Mouse (Mus musculus): ENCODE results near the gene Nrf1. TPM values are rescaled to one million over a fixed set of nuclear protein-coding genes. Genes with fewer than 3 reads are reported as not detected.

The Nrf1 gene
- polyA plus RNA-seq, 1 experiment from 2014 or later: 78.9 TPM

DNA sequence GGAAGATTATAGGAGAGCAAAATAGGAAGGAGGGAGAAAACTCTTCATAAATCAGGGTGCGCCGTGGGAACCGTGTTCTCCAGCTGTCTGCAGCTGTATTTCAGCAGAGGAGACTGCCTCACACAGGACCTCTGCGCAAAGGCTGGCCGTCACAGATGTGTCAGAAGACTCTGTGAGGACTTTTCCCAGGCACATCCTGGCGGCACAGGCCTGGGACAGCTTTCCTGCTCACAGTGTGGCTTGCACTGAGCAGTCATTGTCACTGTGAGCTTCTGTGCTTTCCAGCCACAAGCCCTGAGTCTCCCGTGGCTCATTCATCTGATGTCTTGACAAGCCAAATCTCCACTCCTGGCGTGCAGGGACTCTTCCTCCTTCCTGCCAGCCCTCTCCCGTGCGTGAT is 104.9 kb downstream of the Nrf1 start:
- 59% methylated on average over 10 of the region's 10 CpGs for WGBS
- no peak overlapping the region for H3K4me3 ChIP-seq
- peaks cover 14% of the 10 kb centered on the region for H3K4me1 ChIP-seq
- peaks cover 13% of the 10 kb centered on the region for H3K36me3 ChIP-seq
- no peaks in the 10 kb centered on the region for H3K27me3 ChIP-seq
- no peak overlapping the region for H3K9ac ChIP-seq (replicated peaks)
- ATAC-seq (ENCODE audit: low FRiP score, low read depth): peak; percentile 70; the same call in 1 of the 2 replicates
- peak overlapping the region; percentile 56 for H3K27ac ChIP-seq (replicated peaks)
- no peaks in the 10 kb centered on the region for H3K9me3 ChIP-seq
- no peak overlapping the region for H3K4me2 ChIP-seq (replicated peaks)

DNA sequence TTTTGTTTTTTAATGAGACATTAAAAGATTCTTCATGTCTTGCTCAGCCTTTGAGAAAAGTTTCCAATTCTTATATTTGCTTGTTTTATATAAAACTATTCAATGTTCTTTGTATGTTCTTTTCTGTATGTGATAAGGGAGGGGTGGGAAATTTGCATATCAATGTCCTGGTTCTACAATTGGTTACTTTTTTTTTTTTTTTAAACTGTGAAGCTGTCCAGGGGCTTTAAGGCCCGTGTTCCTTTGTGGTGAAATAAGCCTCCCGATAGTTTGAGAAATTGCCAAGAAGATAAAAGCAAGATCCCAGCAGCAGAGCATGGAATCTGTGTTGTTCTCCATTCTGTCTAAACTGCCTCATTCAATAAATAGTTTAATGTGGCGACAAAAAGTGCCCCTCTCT is 105.3 kb downstream of the Nrf1 start:
- ATAC-seq (ENCODE audit: low FRiP score, low read depth): no peak
- H3K4me2 ChIP-seq (replicated peaks): no peak overlapping the region
- no peaks in the 10 kb centered on the region for H3K9me3 ChIP-seq
- no peak overlapping the region for H3K9ac ChIP-seq (replicated peaks)
- peak overlapping the region; percentile 56 for H3K27ac ChIP-seq (replicated peaks)
- no peak overlapping the region for H3K4me3 ChIP-seq
- peaks cover 14% of the 10 kb centered on the region for H3K4me1 ChIP-seq
- 37% methylated on average over 3 of the region's 3 CpGs for whole genome bisulfite sequencing
- H3K36me3 ChIP-seq: 0 out of 2 replicates have a peak, but pooled peaks cover 9% of the 10 kb centered on the region
- H3K27me3 ChIP-seq: peaks cover 4% of the 10 kb centered on the region; the same call in 1 of the 2 replicates

GRCm38 (mm10) chr6:30153733-30154415 is 106.1 kb downstream of the Nrf1 start:
- 91% methylated on average over 15 of the region's 15 CpGs for WGBS
- Histone ChIP-seq H3K4me2 (replicated peaks) (no peak overlapping the region), H3K27me3 (peaks cover 5% of the 10 kb centered on the region; the same call in 1 of the 2 replicates), H3K4me1 (peaks cover 14% of the 10 kb centered on the region), H3K4me3 (no peak overlapping the region), H3K9ac (replicated peaks) (no peak overlapping the region), H3K36me3 (0 out of 2 replicates have a peak, but pooled peaks cover 3% of the 10 kb centered on the region), H3K9me3 (no peaks in the 10 kb centered on the region), H3K27ac (replicated peaks) (0 out of 2 replicates have a peak overlapping the region, but pooled peaks have one; percentile 27)
- ATAC-seq (ENCODE audit: low FRiP score, low read depth): no peak

GRCm38 (mm10) chr6:30159516-30160045 is 111.8 kb downstream of the Nrf1 start:
- Histone ChIP-seq H3K4me1 (no peaks in the 10 kb centered on the region), H3K27ac (replicated peaks) (no peak overlapping the region), H3K4me3 (no peak overlapping the region), H3K27me3 (peaks cover 14% of the 10 kb centered on the region), H3K36me3 (no peaks in the 10 kb centered on the region), H3K9me3 (no peaks in the 10 kb centered on the region), H3K9ac (replicated peaks) (no peak overlapping the region), H3K4me2 (replicated peaks) (no peak overlapping the region)
- ATAC-seq (ENCODE audit: low FRiP score, low read depth): no peak
- 51% methylated on average over 4 of the region's 4 CpGs for WGBS

DNA sequence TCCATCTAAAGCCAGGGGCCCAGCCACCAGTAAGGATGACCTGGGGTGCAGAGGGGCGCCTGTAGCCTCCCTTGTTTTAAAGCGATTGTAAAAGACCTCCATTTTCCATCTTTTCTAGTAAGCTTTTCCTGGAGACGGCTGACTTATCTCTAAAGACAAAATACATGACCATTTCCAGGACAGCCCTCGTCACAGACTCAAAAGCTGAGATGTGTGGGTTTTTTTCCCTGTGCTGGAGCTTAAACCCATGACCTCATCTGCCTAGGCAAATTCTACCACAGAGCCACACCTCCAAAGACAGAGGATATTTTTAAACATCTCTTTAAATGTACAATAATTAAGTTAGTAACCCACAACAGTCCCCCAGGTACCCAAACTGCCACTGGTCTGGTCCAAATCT is 112.6 kb downstream of the Nrf1 start:
- Histone ChIP-seq H3K9me3 (no peaks in the 10 kb centered on the region), H3K4me2 (replicated peaks) (no peak overlapping the region), H3K9ac (replicated peaks) (no peak overlapping the region), H3K27ac (replicated peaks) (no peak overlapping the region), H3K36me3 (no peaks in the 10 kb centered on the region), H3K4me1 (no peaks in the 10 kb centered on the region), H3K27me3 (peaks cover 14% of the 10 kb centered on the region), H3K4me3 (no peak overlapping the region)
- no peak for ATAC-seq (ENCODE audit: low FRiP score, low read depth)
- 73% methylated on average over 4 of the region's 4 CpGs for WGBS

- peaks cover 22% of the 10 kb centered on the region for H3K27me3 ChIP-seq
- peaks cover 6% of the 10 kb centered on the region for H3K4me1 ChIP-seq
- H3K9ac ChIP-seq (replicated peaks): no peak overlapping the region
- no peak overlapping the region for H3K4me3 ChIP-seq
- WGBS: 78% methylated on average over 2 of the region's 2 CpGs
- no peak for ATAC-seq (ENCODE audit: low FRiP score, low read depth)
- no peaks in the 10 kb centered on the region for H3K9me3 ChIP-seq
- no peak overlapping the region for H3K4me2 ChIP-seq (replicated peaks)
- H3K27ac ChIP-seq (replicated peaks): no peak overlapping the region
- H3K36me3 ChIP-seq: no peaks in the 10 kb centered on the region
Measured at GRCm38 (mm10) chr6:30161618-30162017, 113.8 kb downstream of the Nrf1 start.

DNA sequence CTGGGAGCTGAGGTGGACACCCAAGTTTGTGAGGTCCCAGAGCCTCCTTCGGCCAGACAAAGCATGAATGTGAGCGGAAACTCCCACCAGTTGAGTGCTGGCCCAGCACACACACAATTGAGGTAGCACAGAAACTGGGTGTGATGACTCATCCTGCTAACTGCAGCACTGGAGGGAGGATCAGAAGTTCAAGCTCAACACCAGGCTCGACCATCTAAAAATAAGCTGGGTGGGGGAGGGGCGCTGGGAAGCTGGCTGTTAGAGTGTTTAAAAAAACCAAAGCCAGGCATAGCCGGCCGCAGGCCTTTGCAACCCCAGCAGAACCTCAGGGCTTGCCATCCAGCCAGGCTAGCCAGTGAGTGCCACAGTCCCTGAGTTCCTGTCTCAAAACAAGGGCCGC is 114.3 kb downstream of the Nrf1 start:
- H3K4me3 ChIP-seq: no peak overlapping the region
- H3K9ac ChIP-seq (replicated peaks): peak overlapping the region; percentile 15; the same call in 1 of the 2 replicates
- H3K4me1 ChIP-seq: peaks cover 11% of the 10 kb centered on the region
- 50% methylated on average over 7 of the region's 7 CpGs for WGBS
- H3K36me3 ChIP-seq: no peaks in the 10 kb centered on the region
- peaks cover 24% of the 10 kb centered on the region for H3K27me3 ChIP-seq
- H3K27ac ChIP-seq (replicated peaks): no peak overlapping the region
- no peak for ATAC-seq (ENCODE audit: low FRiP score, low read depth)
- no peaks in the 10 kb centered on the region for H3K9me3 ChIP-seq
- H3K4me2 ChIP-seq (replicated peaks): no peak overlapping the region

DNA sequence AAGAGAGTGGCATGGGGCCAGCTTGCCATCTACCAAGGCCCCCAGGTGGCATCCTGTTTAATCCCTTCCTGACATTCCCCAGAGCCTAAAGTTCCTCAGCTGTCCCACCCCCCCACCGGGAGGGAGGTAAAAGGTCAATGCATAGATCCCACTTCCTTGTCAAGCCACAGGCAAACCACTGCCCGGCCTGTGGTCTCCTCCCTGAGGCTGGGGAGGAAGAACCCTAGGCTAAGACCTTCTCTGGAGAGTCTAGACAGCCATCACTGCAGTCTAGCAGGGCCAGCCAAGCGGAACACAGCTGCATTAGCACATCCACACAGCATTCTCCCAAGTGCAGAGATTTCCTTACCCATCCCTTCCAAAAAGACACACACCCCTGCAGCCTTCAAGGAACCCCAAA is 118.6 kb downstream of the Nrf1 start:
- Histone ChIP-seq H3K4me3 (no peak overlapping the region), H3K27me3 (peaks cover 59% of the 10 kb centered on the region), H3K9me3 (no peaks in the 10 kb centered on the region), H3K36me3 (no peaks in the 10 kb centered on the region), H3K4me2 (replicated peaks) (no peak overlapping the region), H3K9ac (replicated peaks) (no peak overlapping the region), H3K27ac (replicated peaks) (no peak overlapping the region), H3K4me1 (peaks cover 16% of the 10 kb centered on the region)
- no peak for ATAC-seq (ENCODE audit: low FRiP score, low read depth)
- 47% methylated on average over 3 of the region's 3 CpGs for WGBS

DNA sequence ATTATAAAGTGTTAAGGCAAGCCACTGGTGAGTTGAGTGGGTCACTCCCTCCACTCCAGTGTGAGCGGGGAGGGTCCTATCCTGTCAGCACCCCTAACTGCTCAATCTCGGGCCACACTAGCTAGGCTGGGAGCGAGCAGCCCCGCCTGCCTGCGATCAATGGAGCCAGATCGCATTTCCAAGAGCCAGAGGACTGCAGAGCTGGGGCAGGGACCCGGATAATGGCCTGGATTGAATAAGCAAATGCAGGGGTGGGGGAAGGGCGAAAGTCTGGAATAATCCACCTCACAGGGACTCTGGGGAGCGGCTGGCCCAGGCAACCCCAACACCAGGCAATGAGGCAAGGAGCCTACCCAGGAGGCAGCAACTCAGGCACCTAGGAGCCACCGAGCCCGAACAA is 119.4 kb downstream of the Nrf1 start:
- H3K4me3 ChIP-seq: no peak overlapping the region
- 3% methylated on average over 11 of the region's 11 CpGs for WGBS
- ATAC-seq (ENCODE audit: low FRiP score, low read depth): peak; percentile 66; the same call in 1 of the 2 replicates
- H3K4me1 ChIP-seq: peaks cover 16% of the 10 kb centered on the region
- H3K9ac ChIP-seq (replicated peaks): no peak overlapping the region
- H3K27me3 ChIP-seq: peaks cover 66% of the 10 kb centered on the region
- no peak overlapping the region for H3K27ac ChIP-seq (replicated peaks)
- H3K9me3 ChIP-seq: no peaks in the 10 kb centered on the region
- no peaks in the 10 kb centered on the region for H3K36me3 ChIP-seq
- peak overlapping the region; percentile 2; the same call in 1 of the 2 replicates for H3K4me2 ChIP-seq (replicated peaks)

DNA sequence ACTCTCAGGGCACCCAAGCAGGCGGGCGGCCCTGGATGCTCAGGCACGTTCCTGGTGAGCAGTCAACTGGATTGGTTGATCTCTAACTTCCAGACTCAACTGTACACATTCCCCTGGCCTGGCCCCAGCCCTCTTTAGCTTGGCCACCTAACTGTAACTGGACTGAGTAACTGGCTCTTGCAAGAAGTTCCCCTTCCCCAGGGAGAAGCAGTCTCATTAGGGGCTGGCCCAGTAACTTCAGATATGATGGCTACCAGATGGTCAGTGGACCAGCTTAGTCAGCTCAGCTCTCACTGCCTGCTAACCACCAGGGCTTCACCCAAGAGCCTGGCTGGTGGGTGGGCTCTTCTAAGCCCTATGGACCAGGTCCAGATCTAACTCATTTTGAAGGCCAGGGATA is 120.5 kb downstream of the Nrf1 start:
- H3K4me2 ChIP-seq (replicated peaks): no peak overlapping the region
- ATAC-seq (ENCODE audit: low FRiP score, low read depth): no peak
- H3K4me1 ChIP-seq: peaks cover 24% of the 10 kb centered on the region
- peaks cover 68% of the 10 kb centered on the region for H3K27me3 ChIP-seq
- no peaks in the 10 kb centered on the region for H3K36me3 ChIP-seq
- no peak overlapping the region for H3K4me3 ChIP-seq
- no peak overlapping the region for H3K9ac ChIP-seq (replicated peaks)
- no peak overlapping the region for H3K27ac ChIP-seq (replicated peaks)
- 86% methylated on average over 3 of the region's 3 CpGs for WGBS
- no peaks in the 10 kb centered on the region for H3K9me3 ChIP-seq

DNA sequence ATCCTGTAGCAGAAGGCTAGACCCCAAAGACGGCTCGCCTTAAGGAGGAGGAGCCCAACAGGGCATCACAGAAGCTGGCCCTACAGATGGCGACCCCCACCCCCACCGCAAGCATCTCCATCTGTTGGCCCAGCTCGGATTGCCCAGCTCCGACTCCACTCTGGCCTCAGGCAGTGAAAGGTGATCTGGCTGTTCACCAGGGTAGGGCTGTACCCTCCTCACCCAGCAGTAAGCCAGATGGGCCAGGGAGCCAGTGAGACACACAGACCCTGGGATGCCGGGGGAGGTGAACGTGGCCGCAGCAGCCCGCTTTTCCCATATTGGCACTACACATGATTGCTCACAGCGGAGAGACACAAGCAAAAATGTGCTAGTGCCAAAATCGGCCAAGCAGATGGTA is 121.4 kb downstream of the Nrf1 start:
- ATAC-seq (ENCODE audit: low FRiP score, low read depth): no peak
- H3K27ac ChIP-seq (replicated peaks): no peak overlapping the region
- H3K4me2 ChIP-seq (replicated peaks): no peak overlapping the region
- H3K9ac ChIP-seq (replicated peaks): no peak overlapping the region
- no peak overlapping the region for H3K4me3 ChIP-seq
- peaks cover 33% of the 10 kb centered on the region for H3K4me1 ChIP-seq
- no peaks in the 10 kb centered on the region for H3K9me3 ChIP-seq
- H3K36me3 ChIP-seq: no peaks in the 10 kb centered on the region
- H3K27me3 ChIP-seq: peaks cover 77% of the 10 kb centered on the region
- 74% methylated on average over 12 of the region's 12 CpGs for WGBS

GRCm38 (mm10) chr6:30171226-30171625 is 123.4 kb downstream of the Nrf1 start:
- H3K4me2 ChIP-seq (replicated peaks): no peak overlapping the region
- peaks cover 94% of the 10 kb centered on the region for H3K27me3 ChIP-seq
- no peak overlapping the region for H3K9ac ChIP-seq (replicated peaks)
- 24% methylated on average over 8 of the region's 8 CpGs for WGBS
- ATAC-seq (ENCODE audit: low FRiP score, low read depth): no peak
- no peak overlapping the region for H3K4me3 ChIP-seq
- no peaks in the 10 kb centered on the region for H3K36me3 ChIP-seq
- peaks cover 52% of the 10 kb centered on the region for H3K4me1 ChIP-seq
- no peaks in the 10 kb centered on the region for H3K9me3 ChIP-seq
- H3K27ac ChIP-seq (replicated peaks): no peak overlapping the region

Measured in midbrain, embryonic 12.5 days (tissue).